Mouse (Mus musculus) layer of hippocampus, adult 6 months (tissue): ENCODE data around the gene Coro7. TPM values are rescaled to one million over a fixed set of nuclear protein-coding genes. Genes with fewer than 3 reads are reported as not detected.

Experiments
- long read RNA-seq, 2 experiments: library from polyadenylated mRNA; unstranded; transcript quantifications; one replicate each; pipeline ENCODE4 v2.0.0; 2019 to 2020
- polyA plus RNA-seq: library from polyadenylated mRNA; unstranded; fragments of <200 nt; fragmentation: Nextera tagmentation; gene quantifications from 2 replicates; pipeline ENCODE4 v1.2.3, GENCODE M21; 2021

Coro7 gene
- polyA plus RNA-seq: 38.7 and 54.3 TPM in 2 replicates
- long read RNA-seq, experiment 1, full-length matches to known transcripts: 9 of 17 reads
- long read RNA-seq, experiment 1, partial matches to known transcripts: 6 of 17 reads
- long read RNA-seq, experiment 1, other reads (novel, unspliced or antisense): 2 of 17 reads
- long read RNA-seq, experiment 2, full-length matches to known transcripts: 109 of 168 reads
- long read RNA-seq, experiment 2, partial matches to known transcripts: 30 of 168 reads
- long read RNA-seq, experiment 2, other reads (novel, unspliced or antisense): 29 of 168 reads

DNA sequence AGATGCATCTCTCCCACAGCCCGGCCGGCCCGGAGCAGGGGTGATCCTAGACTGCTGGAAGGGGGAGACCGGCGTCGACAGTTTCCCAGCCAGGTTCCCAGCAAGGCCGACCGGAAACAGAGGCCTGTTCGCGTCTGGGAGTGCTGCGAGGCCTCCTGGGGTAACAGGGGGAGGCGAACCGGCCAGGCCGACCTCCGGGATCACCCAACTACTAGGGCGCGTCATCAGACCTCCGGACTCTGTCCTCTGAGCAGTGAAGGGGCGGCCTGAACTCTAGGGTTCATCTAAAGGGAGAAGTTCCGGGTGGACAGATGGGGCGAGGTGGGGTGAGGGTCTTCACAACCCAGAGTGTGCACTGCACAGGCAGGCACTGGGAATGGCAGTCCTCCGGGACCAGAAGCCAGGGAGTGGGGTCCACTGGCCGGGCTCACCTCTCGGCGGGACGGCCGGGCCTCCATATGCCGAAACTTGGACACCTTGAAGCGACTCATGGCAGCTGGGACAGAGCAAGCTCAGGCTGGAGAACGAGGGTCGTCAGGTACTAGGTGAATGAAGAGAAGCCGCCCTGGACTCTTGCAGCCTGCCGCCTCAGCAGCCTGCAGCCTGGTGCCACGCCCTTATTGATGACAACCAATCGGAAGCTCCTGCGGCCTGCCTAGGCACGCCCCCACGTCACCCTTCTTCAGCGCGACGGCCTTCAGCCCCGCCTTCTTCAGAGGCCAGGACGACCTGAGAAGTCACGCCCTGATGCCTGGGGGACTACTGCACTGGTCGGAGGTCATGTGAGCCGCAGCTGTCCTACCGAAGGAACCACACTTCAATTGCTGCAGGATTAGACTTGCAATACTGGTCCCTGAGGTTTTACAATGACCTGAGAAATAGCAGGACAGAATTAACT, at the start of gene Coro7:
Gene Coro7 (minus strand): TSS at position 657 of the 898 bp plus-strand sequence.

GRCm38 (mm10) chr16:4725780-4726527, 46.4 kb upstream of the Coro7 start, which contains the start of gene Hmox2:
Hmox2 (plus strand) TSS chr16:4726361.

GRCm38 (mm10) chr16:4718753-4719518, 39.4 kb upstream of the Coro7 start, which contains the start of gene Nmral1:
Nmral1 (minus strand) TSS chr16:4719356.

GRCm38 (mm10) chr16:4639831-4640237, 39.7 kb downstream of the Coro7 start, which contains the start of the genes Vasn and Dnaja3:
Vasn (plus strand) TSS chr16:4639941.
Dnaja3 (plus strand) TSS chr16:4639989.

DNA sequence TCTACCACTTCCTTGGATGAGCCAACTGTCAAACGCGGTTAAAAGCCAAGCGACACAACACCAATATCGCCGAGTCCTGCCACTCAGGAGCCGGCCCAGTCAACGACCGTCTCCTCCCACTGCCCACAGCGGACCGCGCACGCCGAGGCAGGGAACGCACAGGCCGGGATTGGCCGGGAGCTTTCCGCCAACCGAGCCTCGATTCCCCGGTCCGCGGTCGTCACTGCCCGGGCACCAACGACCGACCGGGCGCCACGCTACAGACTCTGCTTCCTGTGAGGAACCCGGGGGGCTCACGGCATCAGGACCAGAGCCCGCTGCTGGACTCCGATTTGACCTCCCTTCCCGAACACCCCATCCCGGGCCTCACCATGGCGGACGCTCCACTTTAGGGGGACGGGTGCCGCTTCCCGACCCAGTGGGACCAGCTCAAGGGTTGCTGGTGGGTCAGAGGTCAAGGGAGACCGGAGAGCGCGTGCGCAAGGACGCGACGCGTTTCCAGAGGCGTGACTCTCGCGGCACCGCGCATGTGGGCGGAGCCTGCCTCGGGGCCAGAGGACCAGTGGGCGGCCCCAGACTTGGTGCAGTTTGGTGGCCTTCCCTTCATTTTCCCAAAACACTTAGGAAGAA, 55.0 kb downstream of the Coro7 start, which contains the start of gene Pam16:
Gene Pam16 (minus strand): TSS at position 508 of the 630 bp plus-strand sequence.

GRCm38 (mm10) chr16:4593971-4594813, 85.4 kb downstream of the Coro7 start, which contains the start of gene Glis2:
Glis2 (plus strand) TSS chr16:4594713.

Other genes with a start within 250 kb of the Coro7 start
- 5.0 and 6.8 TPM in 2 replicates for gene Srl, start 138.0 kb downstream of the Coro7 start, polyA plus RNA-seq
- gene Tfap4, start 119.9 kb downstream of the Coro7 start, polyA plus RNA-seq: 0.25 and 0.33 TPM in 2 replicates
- 1.0 and 1.1 TPM in 2 replicates for gene Glis2, start 85.1 kb downstream of the Coro7 start, polyA plus RNA-seq
- 286 and 298 TPM in 2 replicates for gene Pam16, start 54.8 kb downstream of the Coro7 start, polyA plus RNA-seq
- 3.2 and 4.1 TPM in 2 replicates for gene Vasn, start 39.8 kb downstream of the Coro7 start, polyA plus RNA-seq
- 71.2 and 71.7 TPM in 2 replicates for gene Dnaja3, start 39.8 kb downstream of the Coro7 start, polyA plus RNA-seq
- 24.5 and 25.1 TPM in 2 replicates for gene Nmral1, start 39.6 kb upstream of the Coro7 start, polyA plus RNA-seq
- 169 and 176 TPM in 2 replicates for gene Hmox2, start 46.6 kb upstream of the Coro7 start, polyA plus RNA-seq
- 195 and 210 TPM in 2 replicates for gene Cdip1, start 110.5 kb upstream of the Coro7 start, polyA plus RNA-seq
- not detected in 2 replicates for gene 4930562C15Rik, start 155.6 kb upstream of the Coro7 start, polyA plus RNA-seq
- gene Ubald1, start 200.5 kb upstream of the Coro7 start, polyA plus RNA-seq: 58.3 and 62.3 TPM in 2 replicates
- 95.1 and 98.6 TPM in 2 replicates for gene Mgrn1, start 206.5 kb upstream of the Coro7 start, polyA plus RNA-seq